8 mouse cellular contexts compared by ENCODE assay signal in genomic region chr13:9763100-9763827, GRCm38 (mm10). TPM values are rescaled to one million over a fixed set of nuclear protein-coding genes. Genes with fewer than 3 reads are reported as not detected.
DNase-seq lines count a peak whose midpoint lies in the region; ATAC-seq and TF ChIP-seq lines count a peak whose summit lies in the region.

No protein-coding gene starts in this region.

- ATAC-seq in liver, embryonic 13.5 days (ENCODE audit: low read depth): peak; percentile 77
- peak; percentile 20; the same call in 1 of the 2 replicates for ATAC-seq in neutrophil, adult 5-6 weeks (ENCODE audit: extremely low read depth, insufficient number of reproducible peaks, low FRiP score, poor library complexity, severe bottlenecking)

- H3K79me2 ChIP-seq in heart, adult 2 months (replicated peaks; ENCODE audit: control insufficient read depth, insufficient read depth, low read length): peaks cover 5% of the 10 kb centered on the region

- H3K4me1 ChIP-seq in heart, adult 2 months (ENCODE audit: control insufficient read depth, insufficient read depth, low read length): peaks cover 8% of the 10 kb centered on the region
- H3K4me1 ChIP-seq in hindbrain, embryonic 10.5 days (replicated peaks): peaks cover 70% of the 10 kb centered on the region
- H3K4me1 ChIP-seq in liver, embryonic 13.5 days (replicated peaks): peaks cover 46% of the 10 kb centered on the region

- no peaks in the 10 kb centered on the region for H3K9me3 ChIP-seq in hindbrain, embryonic 10.5 days
- no peaks in the 10 kb centered on the region for H3K9me3 ChIP-seq in liver, embryonic 13.5 days (replicated peaks)

- peak overlapping the region; percentile 100 for H3K9ac ChIP-seq in heart, adult 2 months (ENCODE audit: low read depth, low read length)
- H3K9ac ChIP-seq in liver, embryonic 13.5 days: peak overlapping the region; percentile 96

- TF ChIP-seq CTCF in heart, adult 2 months (IDR thresholded peaks at IDR 0.05): no peak

- peak overlapping the region; percentile 86 for H3K4me3 ChIP-seq in heart, adult 2 months
- peak overlapping the region; percentile 95 for H3K4me3 ChIP-seq in hindbrain, embryonic 10.5 days
- peak overlapping the region; percentile 89 for H3K4me3 ChIP-seq in liver, embryonic 13.5 days (replicated peaks)

- intact Hi-C loops in heart, adult 2 months (cut with DNase I): loop anchor here (5.0 kb wide), 1 partner anchor 671 kb away; the partner anchor contains the start of gene Larp4b
- intact Hi-C loops in heart, postnatal 14 days (cut with DNase I): loop anchor here (5.0 to 10.0 kb wide), 2 partner anchors 71 to 488 kb away; partner anchors contain the start of gene Dip2c

- no peak for TF ChIP-seq EP300 in heart, adult 2 months (IDR thresholded peaks at IDR 0.05; ENCODE audit: insufficient read depth, low read depth, low read length)

- no peak for TF ChIP-seq POLR2A in heart, adult 2 months (IDR thresholded peaks at IDR 0.05; ENCODE audit: insufficient read depth, low read depth, low read length)

- no peaks in the 10 kb centered on the region for H3K27me3 ChIP-seq in heart, adult 2 months (ENCODE audit: control insufficient read depth, insufficient read depth, low read length)
- H3K27me3 ChIP-seq in hindbrain, embryonic 10.5 days (ENCODE audit: insufficient read depth, poor library complexity, severe bottlenecking): no peaks in the 10 kb centered on the region
- H3K27me3 ChIP-seq in liver, embryonic 13.5 days: peaks cover 15% of the 10 kb centered on the region; the same call in 1 of the 2 replicates

- WGBS in heart, adult 2 months: 1% methylated on average over 21 of the region's 21 CpGs
- 5% methylated on average over 21 of the region's 21 CpGs for WGBS in hindbrain, embryonic 10.5 days
- WGBS in liver, embryonic 13.5 days (ENCODE audit: insufficient replicate concordance): 4% methylated on average over 21 of the region's 21 CpGs

- peak overlapping the region; percentile 93 for H3K27ac ChIP-seq in heart, adult 2 months
- H3K27ac ChIP-seq in hindbrain, embryonic 10.5 days: peak overlapping the region; percentile 100
- peak overlapping the region; percentile 87 for H3K27ac ChIP-seq in liver, embryonic 13.5 days

- peak overlapping the region; percentile 91 for H3K4me2 ChIP-seq in liver, embryonic 13.5 days

- H3K36me3 ChIP-seq in heart, adult 2 months (ENCODE audit: control insufficient read depth, insufficient read depth, low read length): peaks cover 7% of the 10 kb centered on the region
- H3K36me3 ChIP-seq in hindbrain, embryonic 10.5 days: no peaks in the 10 kb centered on the region
- H3K36me3 ChIP-seq in liver, embryonic 13.5 days: no peaks in the 10 kb centered on the region

- no peak for DNase-seq in heart, adult 2 months
- no peak for DNase-seq in heart, postnatal 14 days
- DNase-seq in CD4-positive helper T cell, adult 2 months (ENCODE audit: low read depth, low spot score): peak; percentile 52
- peak; percentile 64 for DNase-seq in c-Kit-positive CD71-positive TER-119-positive erythroid progenitor cells, embryonic 14.5 days (ENCODE audit: low spot score)
- DNase-seq in hindbrain, embryonic 10.5 days (ENCODE audit: low spot score): no peak
- DNase-seq in liver, embryonic 13.5 days: peak; percentile 35
- DNase-seq in cerebellum, adult 11 months: no peak

RNA-seq across cellular contexts. Expression of gene Zmynd11, which starts 1.9 kb away (rescaled TPM):
- total RNA-seq in heart, adult 2 months (2021): 100 to 1,000 TPM; 115 to 129 TPM
- 48.0 and 83.6 TPM in 2 replicates for polyA plus RNA-seq in heart, adult 2 months (2012; rRNA removed)
- total RNA-seq in heart, postnatal 14 days (2021): 100 to 1,000 TPM; 122 to 134 TPM
- 94.1 and 111 TPM in 2 replicates for polyA plus RNA-seq in hindbrain, embryonic 10.5 days (2016; fragmentation: Nextera tagmentation; extraction: Ambion mirVana)
- 25.9 and 33.0 TPM in 2 replicates for polyA plus RNA-seq in liver, embryonic 13.5 days (2015; fragmentation: Nextera tagmentation; extraction: Ambion mirVana)
- 274 and 348 TPM in 2 replicates for total RNA-seq in neutrophil, adult 5-6 weeks (2017)

Comparison
In these comparisons a context has a peak if more than half of its experiments do, and no peak if none do; other contexts are left out.
1. DNase-seq: peak in CD4-positive helper T cell, adult 2 months (single experiment), c-Kit-positive CD71-positive TER-119-positive erythroid progenitor cells, embryonic 14.5 days (single experiment) and liver, embryonic 13.5 days (single experiment); none in heart, adult 2 months (0 of 2), heart, postnatal 14 days (0 of 2), hindbrain, embryonic 10.5 days (single experiment) and cerebellum, adult 11 months (single experiment).
2. Peak in every context shown above with its lines, with median percentiles within 50 percentile points of each other: H3K27ac ChIP-seq and H3K4me3 ChIP-seq.